Mouse (Mus musculus) layer of hippocampus, postnatal 36 days (tissue): Measurements from ENCODE around the gene Elmsan1. TPM values are rescaled to one million over a fixed set of nuclear protein-coding genes. Genes with fewer than 3 reads are reported as not detected.

Source experiments
- DNase-seq, 2 experiments: peaks; one replicate each; pipeline ENCODE4 v3.0.0; 2022
- total RNA-seq, 2 experiments: library from RNA; stranded (reverse); gene quantifications; 2 replicates each; pipeline ENCODE4 v1.2.3; 2021

Elmsan1 gene
- total RNA-seq, 2 experiments from 2014 or later, result 21.0 to 24.1 TPM

DNA sequence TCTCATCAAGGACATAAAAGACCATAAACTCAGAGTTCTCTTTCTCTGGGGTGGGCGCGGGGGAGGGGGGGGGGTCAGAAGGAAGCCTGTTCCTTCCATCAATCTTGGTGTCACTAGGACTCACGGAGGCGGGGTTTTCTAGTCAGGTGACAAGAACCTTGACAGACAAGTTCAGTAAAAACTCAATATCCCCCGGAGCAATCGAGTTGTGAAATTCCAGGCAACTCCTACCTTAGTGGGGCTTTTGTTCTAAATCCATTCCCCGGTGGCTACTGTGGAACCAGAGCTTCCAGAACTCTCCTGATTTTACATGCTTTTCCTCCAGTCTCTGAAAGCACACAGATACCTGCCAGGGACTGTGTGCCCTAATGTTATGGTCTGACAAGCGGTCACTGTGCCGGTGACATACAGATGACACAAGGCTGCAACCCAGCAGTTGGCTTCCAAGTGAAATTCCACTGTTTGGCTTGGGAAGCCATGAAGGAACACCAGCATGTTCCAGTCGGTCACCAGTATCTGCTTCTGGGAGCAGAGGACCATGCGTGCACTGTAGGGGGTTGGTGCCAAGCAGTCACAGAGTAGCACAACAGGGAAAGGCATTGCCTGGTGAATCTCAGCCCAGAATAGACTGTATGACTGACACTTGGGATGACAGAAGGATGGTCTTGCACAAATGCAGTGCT lies 2.8 kb downstream of the Elmsan1 start:
- DNase-seq, result no peak

DNA sequence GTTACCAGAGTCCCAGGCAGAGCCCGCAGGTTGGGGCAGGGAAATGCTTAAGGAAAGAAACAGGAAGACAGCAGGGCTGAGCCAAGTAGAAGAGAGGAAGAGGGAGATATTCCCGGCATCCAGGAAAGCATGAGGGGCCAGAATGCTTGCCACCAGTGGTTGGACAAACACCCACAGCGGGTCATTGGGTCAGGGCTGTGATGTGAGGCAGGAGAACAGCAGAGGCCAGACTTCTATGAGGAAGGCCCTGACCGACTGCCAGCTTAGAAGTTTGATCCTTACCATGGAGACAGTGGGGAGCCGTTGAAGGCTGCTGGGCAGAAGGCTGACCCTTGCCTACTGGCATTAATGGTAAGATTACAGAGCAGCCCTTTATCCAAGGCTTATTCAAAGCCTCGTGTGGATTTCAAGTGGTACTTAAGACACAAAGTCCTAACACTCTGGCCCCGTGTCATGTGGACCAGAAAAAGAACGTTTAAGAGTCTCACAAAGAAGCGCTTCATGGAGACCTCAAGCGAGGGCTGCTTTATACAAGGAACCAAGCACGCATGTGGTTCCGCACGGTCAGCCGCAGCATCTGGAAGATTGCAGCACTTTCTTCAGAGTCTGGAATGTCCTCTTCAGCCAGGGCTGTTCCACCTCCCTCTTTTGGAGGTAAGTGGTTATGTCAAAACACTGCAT lies 4.0 kb downstream of the Elmsan1 start:
- DNase-seq, result no peak

DNA sequence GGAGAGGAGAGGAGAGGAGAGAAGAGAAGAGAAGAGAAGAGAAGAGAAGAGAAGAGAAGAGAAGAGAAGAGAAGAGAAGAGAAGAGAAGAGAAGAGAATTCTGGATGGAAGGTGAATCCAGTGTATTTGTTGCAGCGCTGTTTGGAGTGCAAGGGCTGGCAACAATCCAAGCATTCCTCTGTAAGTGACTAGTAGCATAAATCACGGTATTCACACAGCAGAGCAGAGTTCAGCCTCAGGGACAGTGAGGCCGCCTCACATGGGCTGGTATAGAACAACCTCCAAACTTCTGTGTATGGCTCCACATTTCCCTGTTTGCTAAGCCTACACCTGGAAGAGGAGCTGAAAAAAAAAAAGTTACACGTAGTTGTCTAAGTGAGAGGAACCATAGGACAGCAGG lies 6.4 kb downstream of the Elmsan1 start:
- DNase-seq, result no peak

DNA sequence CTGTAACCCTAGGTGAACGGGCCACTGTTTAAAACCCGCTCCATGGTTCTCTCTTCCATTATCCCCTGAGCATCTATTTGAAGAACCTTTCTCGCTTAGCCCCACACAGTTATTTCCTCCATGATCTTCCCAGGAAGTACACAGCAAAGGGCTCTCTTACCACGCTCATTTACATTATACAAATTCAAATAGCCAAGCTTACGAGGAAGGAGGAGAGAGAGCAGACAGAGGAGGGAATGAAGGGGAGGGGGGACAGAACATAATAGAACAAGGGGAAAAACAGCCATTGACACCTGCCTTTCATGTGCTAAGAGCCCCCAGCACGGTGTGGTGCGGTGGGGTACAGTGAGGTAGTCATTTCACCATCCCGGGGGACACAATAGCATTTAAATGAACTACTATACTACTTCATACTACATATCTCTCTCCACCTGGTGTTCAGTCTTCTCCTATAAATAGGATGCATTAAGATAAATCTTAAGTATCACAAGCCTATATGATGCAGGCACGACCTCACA lies 7.6 kb downstream of the Elmsan1 start:
- DNase-seq, result no peak

DNA sequence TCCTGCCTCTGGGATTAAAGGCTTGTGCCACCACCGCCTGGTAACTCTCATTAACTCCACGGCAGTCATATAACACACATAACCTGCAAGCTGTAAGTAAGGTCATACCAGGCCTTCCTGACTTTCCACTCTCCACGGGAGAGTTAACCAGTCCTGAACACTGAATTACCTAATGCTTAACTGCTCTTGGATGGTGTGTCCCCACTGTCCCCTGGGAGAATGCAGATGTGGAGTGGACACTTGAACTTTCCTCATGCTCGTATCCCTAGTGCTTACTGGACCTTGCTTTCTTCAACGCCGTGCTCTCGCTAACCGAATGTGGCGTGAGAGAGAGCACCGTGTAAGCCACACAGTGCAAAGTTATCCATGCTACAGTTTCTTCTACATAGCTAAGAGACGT lies 8.4 kb downstream of the Elmsan1 start:
- DNase-seq, result no peak

DNA sequence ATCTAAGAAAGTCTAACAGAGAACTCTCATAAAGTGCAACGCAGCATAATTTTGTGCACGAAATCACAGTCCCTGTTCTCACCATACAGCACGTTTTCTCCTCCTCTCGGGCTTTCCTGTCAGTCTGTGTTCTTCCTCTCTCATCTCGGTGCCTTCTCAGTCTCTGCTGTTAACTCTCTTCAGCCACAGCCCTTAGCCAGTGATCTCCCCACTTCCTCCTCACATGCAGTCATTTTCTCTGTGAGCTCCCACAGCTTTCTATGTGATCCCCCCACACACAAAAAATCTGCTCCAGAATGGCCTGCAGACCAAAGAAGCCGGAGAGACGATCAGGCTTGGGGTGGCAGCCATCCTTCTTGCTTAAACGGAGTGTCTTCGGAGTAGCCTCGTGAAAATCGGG lies 9.6 kb downstream of the Elmsan1 start:
- DNase-seq, result no peak

DNA sequence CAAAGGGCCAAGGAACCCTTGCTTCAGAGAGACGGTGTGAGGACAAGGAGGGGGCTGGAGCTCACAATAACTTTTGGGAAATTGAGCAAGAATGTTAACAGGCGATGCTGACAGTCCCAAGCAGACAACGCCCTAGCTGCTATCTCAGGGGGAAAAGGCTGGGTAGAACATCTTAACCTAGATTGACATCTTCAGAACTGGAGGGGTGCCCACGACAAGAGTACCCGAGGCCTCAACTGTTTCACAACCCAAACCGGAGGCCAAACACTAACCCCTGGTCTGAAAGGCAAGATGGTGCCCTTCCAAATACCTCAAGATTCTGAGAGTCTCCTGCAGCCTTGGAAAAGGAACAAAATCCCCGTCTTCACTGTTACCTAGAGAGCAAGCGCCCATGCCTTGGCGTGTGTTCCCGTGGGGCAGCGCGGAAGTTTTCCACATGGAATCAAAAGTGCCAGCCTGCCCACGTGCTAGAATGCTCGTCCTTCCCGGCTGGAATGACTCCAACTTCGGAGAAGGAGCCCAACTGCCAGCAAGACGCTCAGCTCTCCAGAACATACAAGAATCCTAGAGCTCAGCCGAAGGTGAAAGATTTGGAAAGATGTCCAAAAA lies 11.4 kb downstream of the Elmsan1 start:
- no peak for DNase-seq

DNA sequence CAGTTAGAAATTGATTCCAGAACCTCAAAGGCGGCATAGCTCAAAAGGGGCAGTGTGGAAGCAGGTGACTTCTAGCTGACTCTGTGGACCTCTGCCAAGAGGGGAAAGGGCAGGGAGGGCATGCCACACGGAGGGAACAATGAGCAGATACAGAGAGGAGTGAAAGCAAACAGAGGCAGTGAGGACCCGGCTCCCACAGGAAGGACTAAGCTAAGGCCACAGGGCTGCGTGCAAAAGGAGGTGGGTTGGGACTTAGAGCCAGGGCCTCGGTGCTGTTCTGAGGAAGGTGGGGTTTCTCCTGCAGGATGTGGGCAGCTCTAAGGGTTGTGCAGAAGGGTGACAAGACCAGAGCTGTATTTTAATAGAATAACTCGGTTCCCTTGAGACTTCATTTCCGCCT lies 12.2 kb downstream of the Elmsan1 start:
- DNase-seq, result no peak

DNA sequence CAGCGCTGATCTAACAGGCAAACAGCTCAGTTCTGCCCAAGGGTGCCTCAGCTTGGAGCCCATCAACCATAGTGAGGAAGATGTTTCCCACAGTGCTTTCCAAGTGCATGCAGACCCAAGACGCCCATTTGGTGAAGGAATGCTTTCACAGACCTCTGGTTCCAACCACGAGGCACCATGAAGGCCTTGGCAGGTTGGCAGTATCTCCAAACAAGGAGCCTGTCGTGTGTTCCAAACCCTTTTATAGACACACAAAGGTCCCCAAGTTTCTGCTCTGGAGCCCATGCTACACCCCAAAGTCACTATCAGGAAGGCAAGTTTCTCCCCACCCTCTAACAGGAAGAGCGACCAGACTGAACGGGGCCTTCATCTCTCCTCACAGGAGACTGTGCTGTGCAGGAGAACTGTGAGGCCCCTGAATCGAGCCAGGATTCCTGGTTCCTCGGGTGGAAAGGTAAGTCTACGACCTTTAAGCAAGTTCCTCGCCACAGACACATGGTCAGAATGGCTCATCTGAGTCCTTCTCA lies 13.0 kb downstream of the Elmsan1 start:
- DNase-seq, result no peak

DNA sequence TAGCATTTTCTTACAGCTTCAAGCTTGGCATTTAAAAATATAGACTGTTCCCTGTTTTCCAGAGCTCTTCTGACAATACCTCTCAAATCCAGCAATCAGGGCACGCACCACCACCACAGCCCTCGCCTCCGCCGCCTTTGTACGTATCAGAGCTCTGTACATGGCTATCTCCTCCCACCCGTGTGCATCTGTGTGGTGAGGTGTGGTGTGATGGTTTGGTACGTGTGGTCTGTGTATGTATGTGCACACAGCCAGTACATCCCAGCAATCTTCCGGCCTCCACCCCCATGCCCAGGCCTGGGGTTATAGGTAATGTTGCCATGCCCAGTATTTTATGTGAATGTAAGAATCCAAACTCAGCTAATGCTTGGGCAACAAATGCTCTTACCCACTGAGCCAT lies 14.0 kb downstream of the Elmsan1 start:
- no peak for DNase-seq

DNA sequence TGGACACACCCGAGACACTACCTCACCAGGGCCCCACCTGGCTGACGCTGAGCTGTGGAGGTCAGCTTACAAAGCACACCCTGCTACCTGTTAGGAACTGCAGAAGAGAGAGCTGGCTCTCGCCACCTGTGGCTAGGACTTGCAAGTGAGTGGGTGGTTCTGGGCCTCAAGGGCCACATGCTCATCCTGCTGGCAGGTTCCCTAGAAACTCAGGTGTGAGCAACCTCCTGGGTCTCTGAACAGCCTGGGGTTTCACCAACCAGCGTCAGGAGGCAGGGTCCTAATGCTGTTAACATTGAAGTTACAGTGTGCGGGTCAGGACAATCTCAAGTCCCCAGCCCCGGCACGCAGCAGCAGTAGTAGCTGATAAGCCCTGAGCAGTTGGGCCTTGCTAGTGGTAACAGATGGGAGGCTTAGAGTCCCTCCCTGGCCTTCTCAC lies 14.9 kb downstream of the Elmsan1 start:
- DNase-seq, result no peak

DNA sequence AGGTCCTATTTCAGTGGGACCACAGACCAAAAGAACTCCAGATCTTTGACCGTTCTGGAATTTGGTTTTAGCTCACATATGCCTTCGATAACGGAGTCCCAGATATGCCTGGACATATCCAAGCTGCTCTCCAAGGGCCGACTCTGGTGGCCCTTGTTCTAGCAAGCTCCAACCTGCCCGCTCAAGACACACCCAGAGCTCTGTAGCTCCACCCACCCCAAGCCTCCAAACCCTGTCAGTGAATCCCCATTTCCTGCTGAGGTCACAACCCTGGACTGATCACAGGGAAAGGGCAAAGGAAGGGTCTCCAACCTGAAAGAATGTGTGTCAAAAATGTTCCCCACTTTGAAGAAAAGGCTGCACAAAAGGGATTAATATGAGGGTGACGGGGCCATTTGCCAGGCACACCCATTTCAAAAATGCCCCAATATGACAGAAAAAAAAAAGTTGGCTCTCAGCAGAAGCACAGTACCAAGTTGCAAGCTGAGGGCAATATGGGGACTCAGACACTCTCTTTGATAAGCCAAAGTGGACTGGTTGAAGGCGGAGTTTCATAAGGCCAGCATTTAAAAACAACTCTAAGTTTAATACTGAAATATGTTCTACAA lies 15.4 kb downstream of the Elmsan1 start:
- DNase-seq, result no peak

DNA sequence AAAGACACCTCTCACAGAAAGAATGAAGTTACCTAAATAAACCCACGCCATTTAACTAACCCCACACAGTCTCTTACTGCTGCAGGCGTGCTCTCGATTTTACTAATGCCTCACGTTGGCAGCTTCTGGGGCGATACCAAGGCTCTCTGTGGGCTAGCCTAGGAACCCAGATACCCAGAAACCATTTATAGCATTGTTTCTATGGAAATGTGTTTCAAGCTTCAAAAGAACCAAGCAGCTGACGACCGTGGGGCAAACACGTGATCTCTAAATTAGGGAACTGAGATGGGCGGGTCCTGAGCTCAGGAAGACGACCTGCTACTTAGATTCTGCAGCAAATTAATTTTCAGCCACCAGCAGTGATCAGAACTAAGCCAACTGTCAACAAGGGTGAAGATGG lies 16.1 kb downstream of the Elmsan1 start:
- DNase-seq, result no peak

DNA sequence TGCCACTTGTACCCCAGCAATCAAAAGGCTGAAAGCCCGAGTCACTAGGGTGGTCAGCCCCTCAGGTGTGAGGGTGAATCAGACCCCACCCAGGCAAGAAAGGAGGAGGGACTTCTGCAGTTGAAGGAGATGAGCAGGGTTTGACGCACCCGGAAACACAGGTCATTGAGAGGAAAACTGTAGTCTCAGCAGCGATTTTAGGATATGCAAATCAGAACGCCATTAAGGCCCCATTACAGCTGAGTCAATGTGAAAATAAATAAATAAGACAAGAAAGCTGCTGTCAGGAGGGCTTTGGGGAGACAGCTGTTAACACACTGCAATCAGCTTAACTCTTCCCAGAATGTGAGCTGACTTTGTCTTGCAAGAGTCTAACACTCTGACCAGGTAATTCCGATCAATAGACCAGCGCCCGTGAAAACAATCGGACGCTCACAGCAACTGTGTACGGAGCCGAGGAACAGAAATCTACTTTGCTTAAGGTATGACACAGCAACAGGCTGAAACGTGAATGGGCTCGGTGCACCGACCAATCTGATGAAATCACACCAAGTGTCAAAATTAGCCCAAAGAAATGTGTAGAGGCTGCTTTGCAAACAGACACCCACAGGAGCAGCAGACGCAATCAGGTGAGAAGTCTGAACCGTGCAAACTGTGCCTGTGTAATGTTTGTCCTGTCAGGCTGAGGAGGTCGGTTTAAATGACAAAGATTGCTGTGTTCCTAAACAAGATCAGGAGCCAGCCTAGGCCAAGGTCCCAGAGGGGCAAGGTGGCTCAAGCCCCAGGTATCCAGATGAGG lies 16.8 kb downstream of the Elmsan1 start:
- DNase-seq, result no peak

DNA sequence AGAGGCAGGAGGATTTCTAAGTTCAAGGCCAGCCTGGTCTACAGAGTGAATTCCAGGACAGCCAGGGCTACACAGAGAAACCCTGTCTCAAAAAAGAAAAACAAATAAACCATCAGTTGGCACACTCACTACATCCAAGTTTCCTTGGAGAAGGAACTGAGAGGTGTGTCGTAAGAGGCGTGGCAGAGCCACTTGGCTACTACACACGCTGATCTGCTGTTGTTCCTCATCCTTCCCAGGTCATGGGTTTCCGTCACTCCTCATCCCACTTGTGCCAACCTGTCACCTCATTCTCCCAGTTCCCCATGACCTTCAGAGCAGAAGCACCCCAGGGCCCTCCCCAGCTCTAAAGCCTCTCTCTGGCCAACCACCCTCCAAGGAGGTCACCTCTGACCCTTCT lies 17.5 kb downstream of the Elmsan1 start:
- DNase-seq, result no peak

DNA sequence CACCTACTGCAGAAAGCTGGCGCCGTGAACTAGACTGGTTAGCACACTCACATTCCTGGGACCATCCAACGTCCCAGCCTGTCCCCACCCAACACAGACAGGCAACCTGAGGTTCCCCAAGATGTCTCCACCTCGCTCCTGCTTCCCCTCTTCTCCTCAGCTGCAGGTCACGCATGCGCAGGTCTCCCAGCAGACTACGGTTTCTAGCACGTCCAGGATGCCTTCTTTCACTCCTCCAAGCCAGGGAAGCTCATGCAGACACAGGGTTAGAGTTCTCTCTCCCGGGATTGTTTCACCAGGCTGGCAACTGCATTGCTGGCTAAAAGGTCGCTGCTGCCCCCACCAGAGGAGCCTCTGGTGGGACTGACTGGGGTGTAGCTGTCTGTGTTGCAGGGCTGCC lies 19.8 kb downstream of the Elmsan1 start:
- DNase-seq, result no peak

DNA sequence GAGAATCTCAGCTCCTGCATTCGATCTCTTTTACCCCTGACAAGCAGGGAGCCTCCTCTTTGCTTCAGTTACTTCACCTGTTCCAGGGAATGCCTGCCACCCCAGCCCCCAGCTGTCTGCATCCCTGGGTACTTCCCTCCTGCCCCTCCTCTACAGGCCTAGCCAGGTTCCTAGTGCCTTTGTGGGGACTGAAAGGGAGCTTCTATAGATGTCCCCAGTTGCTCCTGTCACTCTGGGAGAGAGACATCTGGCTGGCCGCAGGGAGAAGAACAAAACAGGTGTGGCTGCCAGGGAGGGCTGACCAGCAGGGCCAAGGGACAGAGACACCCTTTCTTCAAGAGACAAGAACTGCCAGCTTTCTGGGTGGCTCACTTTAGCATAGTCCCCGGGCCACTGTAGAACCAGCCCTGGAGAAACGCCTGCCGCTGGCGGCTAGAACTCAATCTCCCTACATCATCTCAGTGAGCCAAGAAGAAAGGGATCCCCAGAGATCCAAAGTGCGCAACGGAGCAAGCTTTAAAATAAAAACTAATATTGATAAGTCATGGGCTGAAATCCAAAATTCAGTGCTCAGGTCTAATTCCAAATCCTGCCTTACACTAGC lies 20.5 kb downstream of the Elmsan1 start:
- no peak for DNase-seq

DNA sequence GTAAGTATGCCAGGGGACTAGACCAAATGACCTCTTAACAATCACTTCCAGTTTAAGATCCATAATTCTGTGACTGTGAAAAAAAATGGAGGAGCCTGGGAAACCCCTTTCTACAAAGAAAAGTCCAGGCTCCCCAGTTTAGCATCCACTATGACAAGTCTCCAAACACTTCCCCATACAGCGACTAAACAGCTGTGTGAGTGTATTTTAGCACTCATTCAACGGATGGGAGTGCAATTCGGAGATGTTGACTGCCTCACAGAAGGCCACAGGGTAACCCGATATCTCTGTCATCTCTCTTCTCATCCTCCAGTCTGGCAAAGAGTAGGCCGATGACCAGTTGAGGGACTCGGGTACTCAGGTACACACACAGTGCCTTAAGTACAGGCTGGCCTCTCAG lies 23.5 kb downstream of the Elmsan1 start:
- DNase-seq, result no peak

DNA sequence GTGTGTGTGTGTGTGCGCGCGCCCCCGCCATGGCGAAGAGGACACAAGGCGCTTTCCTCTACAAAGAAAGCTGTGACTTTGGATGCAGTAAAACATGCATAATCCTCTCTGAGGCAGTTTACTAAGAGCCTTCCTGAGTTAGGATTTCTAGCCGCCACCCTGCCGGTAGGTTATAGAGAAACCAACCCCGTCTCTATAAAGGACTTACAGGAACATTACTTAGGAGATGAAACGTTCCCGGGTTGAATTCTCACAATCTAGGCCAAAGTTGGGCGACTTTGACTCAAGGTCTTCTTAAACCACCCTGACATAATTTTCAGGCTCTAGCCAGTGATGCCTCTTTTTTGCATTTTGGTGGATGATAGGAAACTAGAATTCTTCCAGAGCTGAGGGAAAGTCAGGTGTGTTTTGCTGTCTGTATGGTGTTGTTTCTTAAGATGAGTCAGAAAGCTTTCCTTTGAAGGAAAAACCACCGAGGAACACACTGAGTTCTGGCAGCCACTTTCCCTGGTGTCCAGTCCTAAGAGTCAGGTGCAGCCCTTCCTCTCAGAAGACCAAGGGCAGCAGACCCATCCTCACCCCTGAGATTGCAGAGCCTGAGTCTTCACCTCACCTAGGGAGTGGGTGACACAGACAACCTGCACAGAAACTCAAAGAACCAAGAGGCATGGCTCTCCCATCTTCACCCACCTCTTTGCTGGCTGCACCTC lies 24.1 kb downstream of the Elmsan1 start:
- DNase-seq, result no peak

DNA sequence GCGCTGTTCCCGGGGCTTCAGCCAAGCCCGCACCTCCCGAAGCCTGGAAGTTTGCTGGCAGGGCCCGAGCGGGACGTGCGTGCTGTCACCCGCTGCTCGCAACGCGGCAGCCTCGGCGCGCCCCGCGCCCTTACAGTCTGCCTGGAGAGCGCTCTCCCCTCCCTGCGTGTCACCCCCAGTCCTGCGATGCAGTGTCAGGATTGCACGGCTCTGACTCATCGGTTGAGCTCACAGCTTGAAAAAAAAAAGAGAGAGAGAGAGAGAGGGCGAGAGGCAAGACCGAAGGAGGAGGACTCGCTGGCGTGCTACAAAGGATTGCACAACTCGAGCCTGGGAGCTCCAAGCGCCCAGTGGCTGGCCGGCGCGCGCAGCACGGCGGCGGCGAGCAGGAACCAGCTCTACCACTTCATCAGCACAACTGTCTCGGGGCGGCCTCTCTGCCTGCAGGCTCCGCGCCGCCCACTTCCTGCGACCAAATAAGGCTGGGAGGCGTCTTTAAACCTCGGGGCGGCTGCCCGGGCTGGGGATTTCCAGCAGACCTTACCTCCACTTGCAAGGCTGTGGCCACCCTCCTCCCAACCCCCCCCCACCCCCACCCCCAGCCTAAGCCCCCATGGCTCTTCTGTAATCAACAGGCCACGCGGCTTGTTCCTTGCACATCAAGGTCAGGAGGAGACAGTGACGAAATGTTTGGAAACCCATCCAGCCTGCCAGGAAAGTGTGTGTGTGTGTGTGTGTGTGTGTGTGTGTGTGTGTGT lies 24.9 kb downstream of the Elmsan1 start:
- peak; percentile 89 to 90 for DNase-seq
